Mouse (Mus musculus): Measurements from ENCODE around the gene Phb2. TPM values are rescaled to one million over a fixed set of nuclear protein-coding genes. Genes with fewer than 3 reads are reported as not detected.
A peak's percentile ranks its signal among the peaks of the same experiment; 100 is the strongest.

Phb2 gene
- total and polyA plus RNA-seq, 3 experiments: 325 to 565 (median 432) TPM

DNA sequence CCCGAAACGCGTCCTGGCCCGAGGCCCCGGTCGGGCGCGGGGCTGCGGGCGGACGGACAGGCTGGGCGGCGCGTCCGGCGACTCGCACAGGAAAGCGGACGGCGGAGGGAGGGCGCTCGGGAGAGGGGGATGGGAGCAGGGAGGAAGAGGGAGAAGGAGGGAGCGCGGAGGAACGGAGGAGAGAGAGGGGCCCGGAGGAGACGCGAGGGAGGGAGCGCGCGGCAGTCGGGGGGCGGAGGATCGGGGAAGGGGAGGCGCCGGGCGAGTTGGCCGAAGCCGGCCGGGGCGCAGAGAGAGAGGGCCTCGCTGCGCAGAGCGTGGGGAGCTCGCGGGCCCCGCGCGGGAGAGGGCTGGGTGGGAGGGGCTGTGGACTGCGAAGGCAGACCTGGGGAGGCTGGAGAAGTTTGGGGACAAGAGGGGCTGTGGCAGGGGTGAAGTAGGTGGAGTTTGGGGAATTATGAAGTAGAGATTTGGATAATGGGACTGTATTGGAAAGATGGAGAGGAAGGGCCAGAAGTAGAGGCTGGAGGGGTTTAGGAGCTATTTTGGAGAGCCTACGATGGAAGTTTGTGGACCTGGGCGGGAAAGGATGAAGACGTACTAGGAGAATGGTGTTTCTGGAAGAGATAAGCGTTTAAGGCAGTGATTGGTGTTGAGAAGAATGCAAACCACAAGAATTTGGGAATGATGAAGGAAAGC lies 44.7 kb downstream of the Phb2 start:
- H3K4me1 ChIP-seq (ENCODE audit: insufficient read depth, low read depth, low read length): peaks cover 38% of the 10 kb centered on the region
- ATAC-seq (ENCODE audit: extremely low read depth, insufficient number of reproducible peaks, low FRiP score, poor library complexity, severe bottlenecking) (peak; percentile 40), DNase-seq (ENCODE audit: low spot score) (peak; percentile 58)
- peak overlapping the region; percentile 74 for H3K4me3 ChIP-seq (ENCODE audit: low read depth, low read length)
- TF ChIP-seq TAL1 (conservative IDR thresholded peaks at IDR 0.05; ENCODE audit: low read depth, low read length) (no peak), POLR2AphosphoS5 (IDR thresholded peaks at IDR 0.05; ENCODE audit: insufficient replicate concordance, low read depth, low read length) (no peak), GATA1 (IDR thresholded peaks at IDR 0.05; ENCODE audit: borderline replicate concordance, low read length) (no peak), CTCF (IDR thresholded peaks at IDR 0.05; ENCODE audit: low read depth, low read length) (no peak), GATA2 (IDR thresholded peaks at IDR 0.05; ENCODE audit: borderline replicate concordance, low read depth, low read length) (no peak)
- no peaks in the 10 kb centered on the region for H3K9me3 ChIP-seq (replicated peaks)
- H3K27me3 ChIP-seq (ENCODE audit: insufficient read depth, low read length): peaks cover 60% of the 10 kb centered on the region
- H3K36me3 ChIP-seq (replicated peaks): no peaks in the 10 kb centered on the region

DNA sequence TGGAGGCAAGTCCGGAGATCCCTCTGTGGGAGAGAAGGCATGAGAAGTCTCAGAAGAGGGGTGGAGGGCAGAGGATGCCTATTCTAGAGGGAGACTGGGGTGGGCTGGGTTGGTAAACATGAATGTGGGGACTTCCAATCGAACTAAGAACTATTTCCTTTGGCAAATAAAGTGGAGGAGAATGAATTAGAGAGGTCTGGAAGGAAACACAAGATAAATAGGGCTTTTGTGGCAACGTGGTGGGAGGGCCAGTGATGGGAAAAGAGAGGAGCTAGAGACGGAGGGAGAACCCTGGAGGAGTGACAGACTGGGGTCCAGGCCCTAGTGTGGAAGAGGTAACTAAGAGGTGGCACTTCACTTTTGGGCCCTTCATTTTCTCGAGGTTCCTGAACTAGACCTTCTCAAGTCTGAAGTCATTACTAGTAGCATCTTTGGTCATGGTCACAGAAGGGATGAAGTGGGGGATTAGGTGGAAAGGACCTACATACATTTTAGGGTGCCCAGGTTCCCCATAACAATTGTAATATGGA lies 45.3 kb downstream of the Phb2 start:
- H3K4me1 ChIP-seq (ENCODE audit: insufficient read depth, low read depth, low read length): peaks cover 38% of the 10 kb centered on the region
- TF ChIP-seq TAL1 (conservative IDR thresholded peaks at IDR 0.05; ENCODE audit: low read depth, low read length): no peak
- no peak for TF ChIP-seq POLR2AphosphoS5 (IDR thresholded peaks at IDR 0.05; ENCODE audit: insufficient replicate concordance, low read depth, low read length)
- no peak for TF ChIP-seq GATA1 (IDR thresholded peaks at IDR 0.05; ENCODE audit: borderline replicate concordance, low read length)
- TF ChIP-seq CTCF (IDR thresholded peaks at IDR 0.05; ENCODE audit: low read depth, low read length): no peak
- TF ChIP-seq GATA2 (IDR thresholded peaks at IDR 0.05; ENCODE audit: borderline replicate concordance, low read depth, low read length): no peak
- H3K27me3 ChIP-seq (ENCODE audit: insufficient read depth, low read length): peaks cover 57% of the 10 kb centered on the region
- DNase-seq (ENCODE audit: low spot score) (no peak), ATAC-seq (ENCODE audit: extremely low read depth, insufficient number of reproducible peaks, low FRiP score, poor library complexity, severe bottlenecking) (no peak)
- H3K9me3 ChIP-seq (replicated peaks): no peaks in the 10 kb centered on the region
- no peak overlapping the region for H3K4me3 ChIP-seq (ENCODE audit: low read depth, low read length)
- no peaks in the 10 kb centered on the region for H3K36me3 ChIP-seq (replicated peaks)

DNA sequence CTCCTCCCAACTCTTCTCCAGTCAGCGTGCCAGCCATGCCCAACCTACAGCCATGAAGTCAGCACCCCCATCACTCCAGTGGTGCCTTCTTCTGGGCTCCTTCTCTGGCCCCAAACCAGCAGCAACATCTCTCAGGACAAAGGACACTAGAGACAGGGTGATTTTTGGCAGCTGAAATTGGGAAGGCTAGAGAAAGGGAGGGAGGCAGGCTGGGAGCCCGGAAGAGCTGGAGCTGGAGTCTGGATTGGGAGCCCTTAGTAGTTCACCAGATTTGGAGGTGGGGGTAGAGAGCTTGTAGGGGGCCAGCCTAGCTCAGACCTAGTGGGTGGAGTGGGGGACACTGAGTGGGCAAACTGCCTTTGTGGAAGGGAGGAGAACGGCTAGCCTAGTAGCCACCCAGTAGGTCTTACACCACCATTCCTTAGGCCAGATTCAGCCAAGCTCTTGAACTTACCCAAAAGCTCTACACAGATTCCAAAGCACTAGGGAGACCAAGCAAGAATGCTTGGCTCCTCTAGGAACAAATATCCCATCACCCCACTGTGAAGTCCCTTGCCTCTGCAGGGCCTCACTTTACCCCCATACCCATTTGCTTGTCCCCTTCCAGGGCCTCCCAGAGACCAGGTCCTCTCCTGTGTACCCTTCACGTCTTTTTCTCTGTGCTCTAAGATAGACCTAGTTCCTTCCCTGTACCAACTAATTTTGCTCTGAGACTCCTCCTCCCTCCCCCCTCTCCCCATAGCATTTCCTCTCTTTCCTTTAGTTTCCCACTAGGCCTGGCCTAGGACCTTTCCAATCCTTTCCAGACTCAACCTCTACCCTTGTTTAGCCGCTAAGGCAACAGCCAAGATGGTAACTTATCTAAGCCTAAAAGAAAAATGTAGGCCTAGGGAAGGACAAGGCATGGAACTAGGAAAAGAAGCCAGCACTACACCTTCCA lies 46.0 kb downstream of the Phb2 start:
- Histone ChIP-seq H3K27me3 (ENCODE audit: insufficient read depth, low read length) (peaks cover 64% of the 10 kb centered on the region), H3K9me3 (replicated peaks) (no peaks in the 10 kb centered on the region), H3K4me3 (ENCODE audit: low read depth, low read length) (no peak overlapping the region), H3K4me1 (ENCODE audit: insufficient read depth, low read depth, low read length) (peaks cover 38% of the 10 kb centered on the region), H3K36me3 (replicated peaks) (no peaks in the 10 kb centered on the region)
- TF ChIP-seq TAL1 (conservative IDR thresholded peaks at IDR 0.05; ENCODE audit: low read depth, low read length): no peak
- DNase-seq (ENCODE audit: low spot score) (no peak), ATAC-seq (ENCODE audit: extremely low read depth, insufficient number of reproducible peaks, low FRiP score, poor library complexity, severe bottlenecking) (no peak)

DNA sequence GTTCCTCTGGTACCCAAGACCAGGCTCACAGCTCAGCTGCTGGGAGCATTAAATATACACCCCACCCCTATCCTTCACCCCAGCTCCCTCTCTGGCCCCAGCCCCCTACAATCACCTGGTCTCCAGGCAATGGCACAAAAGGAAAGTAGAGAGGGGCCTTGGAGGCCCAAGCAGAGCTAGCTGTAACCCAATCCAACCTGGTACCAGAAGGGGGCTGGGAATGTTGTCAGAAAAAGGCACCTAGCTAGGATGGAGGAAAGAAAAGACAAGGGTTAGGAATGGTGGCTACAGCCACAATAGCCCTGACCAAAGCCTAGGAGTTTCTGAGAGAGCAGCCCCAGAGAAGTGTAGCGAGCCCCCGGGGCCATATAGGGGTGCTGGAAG lies 46.7 kb downstream of the Phb2 start:
- Histone ChIP-seq H3K27me3 (ENCODE audit: insufficient read depth, low read length) (peaks cover 66% of the 10 kb centered on the region), H3K4me1 (ENCODE audit: insufficient read depth, low read depth, low read length) (peaks cover 38% of the 10 kb centered on the region), H3K9me3 (replicated peaks) (no peaks in the 10 kb centered on the region), H3K4me3 (ENCODE audit: low read depth, low read length) (no peak overlapping the region; the same call in 1 of the 2 replicates), H3K36me3 (replicated peaks) (no peaks in the 10 kb centered on the region)
- TF ChIP-seq POLR2AphosphoS5 (IDR thresholded peaks at IDR 0.05; ENCODE audit: insufficient replicate concordance, low read depth, low read length) (no peak), GATA1 (IDR thresholded peaks at IDR 0.05; ENCODE audit: borderline replicate concordance, low read length) (no peak), TAL1 (conservative IDR thresholded peaks at IDR 0.05; ENCODE audit: low read depth, low read length) (no peak), GATA2 (IDR thresholded peaks at IDR 0.05; ENCODE audit: borderline replicate concordance, low read depth, low read length) (no peak), CTCF (IDR thresholded peaks at IDR 0.05; ENCODE audit: low read depth, low read length) (no peak)
- DNase-seq (ENCODE audit: low spot score) (no peak), ATAC-seq (ENCODE audit: extremely low read depth, insufficient number of reproducible peaks, low FRiP score, poor library complexity, severe bottlenecking) (no peak)

DNA sequence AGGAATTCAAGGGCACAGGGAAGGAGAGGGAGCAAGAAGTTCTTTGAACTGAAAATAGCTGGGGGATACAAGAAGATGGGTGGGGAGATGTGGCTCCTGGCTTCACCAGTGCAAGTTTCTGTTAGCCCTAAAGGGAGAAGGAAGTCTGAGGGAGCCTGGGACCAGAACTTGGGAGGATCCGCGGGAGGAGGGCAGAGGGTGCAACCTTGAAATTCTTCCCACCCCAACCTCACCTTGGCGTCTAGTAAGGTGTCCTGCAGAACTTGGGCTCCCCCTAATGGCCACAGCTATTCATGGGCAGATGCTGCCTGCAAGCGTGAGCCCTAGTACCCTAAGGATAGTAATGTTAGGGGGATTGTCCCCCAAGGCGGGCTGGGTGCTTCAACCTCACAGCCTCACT lies 47.1 kb downstream of the Phb2 start:
- peak; percentile 50; the same call in 1 of the 2 replicates for ATAC-seq (ENCODE audit: extremely low read depth, insufficient number of reproducible peaks, low FRiP score, poor library complexity, severe bottlenecking)
- H3K4me1 ChIP-seq (ENCODE audit: insufficient read depth, low read depth, low read length): peaks cover 38% of the 10 kb centered on the region
- no peak overlapping the region; the same call in 1 of the 2 replicates for H3K4me3 ChIP-seq (ENCODE audit: low read depth, low read length)

DNA sequence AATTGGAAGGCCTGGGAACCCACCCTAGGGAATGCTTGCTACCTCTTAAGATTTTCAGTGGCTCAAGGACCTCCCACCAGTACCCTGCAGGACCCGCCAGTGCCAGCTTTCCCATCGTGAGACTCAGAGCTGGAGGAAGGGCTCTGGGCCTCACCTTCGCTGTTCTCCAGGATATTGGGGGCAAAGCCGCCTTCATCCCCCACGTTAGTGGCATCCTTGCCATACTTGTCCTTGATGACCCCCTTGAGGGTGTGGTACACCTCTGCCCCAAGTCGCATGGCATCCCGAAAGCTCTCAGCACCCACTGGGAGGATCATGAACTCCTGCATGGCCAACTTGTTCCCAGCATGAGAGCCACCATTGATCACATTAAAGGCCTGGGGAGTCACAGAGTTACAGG lies 53.8 kb downstream of the Phb2 start:
- peaks cover 80% of the 10 kb centered on the region for H3K27me3 ChIP-seq (ENCODE audit: insufficient read depth, low read length)
- no peak for TF ChIP-seq TAL1 (conservative IDR thresholded peaks at IDR 0.05; ENCODE audit: low read depth, low read length)
- no peak overlapping the region for H3K4me3 ChIP-seq (ENCODE audit: low read depth, low read length)
- H3K36me3 ChIP-seq (replicated peaks): no peaks in the 10 kb centered on the region
- DNase-seq (ENCODE audit: low spot score) (no peak), ATAC-seq (ENCODE audit: extremely low read depth, insufficient number of reproducible peaks, low FRiP score, poor library complexity, severe bottlenecking) (no peak)
- no peaks in the 10 kb centered on the region for H3K9me3 ChIP-seq (replicated peaks)
- H3K4me1 ChIP-seq (ENCODE audit: insufficient read depth, low read depth, low read length): peaks cover 32% of the 10 kb centered on the region

More for the DNA sequence above, 47.1 kb downstream of the Phb2 start:
- Histone ChIP-seq H3K9me3 (replicated peaks) (no peaks in the 10 kb centered on the region), H3K36me3 (replicated peaks) (no peaks in the 10 kb centered on the region), H3K27me3 (ENCODE audit: insufficient read depth, low read length) (peaks cover 69% of the 10 kb centered on the region)
- TF ChIP-seq CTCF (IDR thresholded peaks at IDR 0.05; ENCODE audit: low read depth, low read length): peak; percentile 98
- no peak for TF ChIP-seq GATA1 (IDR thresholded peaks at IDR 0.05; ENCODE audit: borderline replicate concordance, low read length)
- no peak for TF ChIP-seq POLR2AphosphoS5 (IDR thresholded peaks at IDR 0.05; ENCODE audit: insufficient replicate concordance, low read depth, low read length)
- no peak for TF ChIP-seq GATA2 (IDR thresholded peaks at IDR 0.05; ENCODE audit: borderline replicate concordance, low read depth, low read length)
- TF ChIP-seq TAL1 (conservative IDR thresholded peaks at IDR 0.05; ENCODE audit: low read depth, low read length): no peak
- peak; percentile 75 for DNase-seq (ENCODE audit: low spot score)

Other genes starting within 250 kb of the Phb2 start
Only the 20 nearest of the 25 such genes appear.
- not detected in 2 replicates for gene C1s1, start 170.0 kb upstream of the Phb2 start, total RNA-seq (2014; fragmentation: Nextera tagmentation)
- gene C1s1, start 170.0 kb upstream of the Phb2 start, total RNA-seq (2017): 0.05 TPM in 1 of 2 replicates, not detected in the other
- gene C1s1, start 170.0 kb upstream of the Phb2 start, polyA plus RNA-seq (2012): not detected in 2 replicates
- not detected in 2 replicates for gene C1rb, start 142.0 kb upstream of the Phb2 start, total RNA-seq (2014; fragmentation: Nextera tagmentation)
- 0.11 TPM in 1 of 2 replicates, not detected in the other for gene C1rb, start 142.0 kb upstream of the Phb2 start, total RNA-seq (2017)
- not detected in 2 replicates for gene C1rb, start 142.0 kb upstream of the Phb2 start, polyA plus RNA-seq (2012)
- not detected in 2 replicates for gene C1s2, start 76.3 kb upstream of the Phb2 start, total RNA-seq (2014; fragmentation: Nextera tagmentation)
- 0.05 and 0.12 TPM in 2 replicates for gene C1s2, start 76.3 kb upstream of the Phb2 start, total RNA-seq (2017)
- gene C1s2, start 76.3 kb upstream of the Phb2 start, polyA plus RNA-seq (2012): not detected in 2 replicates
- gene Lpcat3, start 49.3 kb upstream of the Phb2 start, total RNA-seq (2014; fragmentation: Nextera tagmentation): 108 and 198 TPM in 2 replicates
- 95.7 and 101 TPM in 2 replicates for gene Lpcat3, start 49.3 kb upstream of the Phb2 start, total RNA-seq (2017)
- gene Lpcat3, start 49.3 kb upstream of the Phb2 start, polyA plus RNA-seq (2012): 123 and 147 TPM in 2 replicates
- gene Emg1, start 158 bp upstream of the Phb2 start, total RNA-seq (2014; fragmentation: Nextera tagmentation): 117 and 120 TPM in 2 replicates
- 228 and 262 TPM in 2 replicates for gene Emg1, start 158 bp upstream of the Phb2 start, total RNA-seq (2017)
- 254 and 287 TPM in 2 replicates for gene Emg1, start 158 bp upstream of the Phb2 start, polyA plus RNA-seq (2012)
- 66.2 and 72.6 TPM in 2 replicates for gene Ptpn6, start 26.4 kb downstream of the Phb2 start, total RNA-seq (2014; fragmentation: Nextera tagmentation)
- gene Ptpn6, start 26.4 kb downstream of the Phb2 start, total RNA-seq (2017): 309 and 356 TPM in 2 replicates
- gene Ptpn6, start 26.4 kb downstream of the Phb2 start, polyA plus RNA-seq (2012): 54.9 and 129 TPM in 2 replicates
- gene Grcc10, start 29.0 kb downstream of the Phb2 start, total RNA-seq (2014; fragmentation: Nextera tagmentation): 61.7 and 62.9 TPM in 2 replicates
- gene Grcc10, start 29.0 kb downstream of the Phb2 start, total RNA-seq (2017): 130 and 176 TPM in 2 replicates
- gene Grcc10, start 29.0 kb downstream of the Phb2 start, polyA plus RNA-seq (2012): 26.1 and 38.8 TPM in 2 replicates
- not detected in 2 replicates for gene Gm45234, start 43.7 kb downstream of the Phb2 start, total RNA-seq (2014; fragmentation: Nextera tagmentation)
- gene Gm45234, start 43.7 kb downstream of the Phb2 start, total RNA-seq (2017): not detected in 2 replicates
- gene Gm45234, start 43.7 kb downstream of the Phb2 start, polyA plus RNA-seq (2012): not detected in 2 replicates
- 58.7 and 85.6 TPM in 2 replicates for gene Atn1, start 44.2 kb downstream of the Phb2 start, total RNA-seq (2014; fragmentation: Nextera tagmentation)
- 1.9 and 3.0 TPM in 2 replicates for gene Atn1, start 44.2 kb downstream of the Phb2 start, total RNA-seq (2017)
- gene Atn1, start 44.2 kb downstream of the Phb2 start, polyA plus RNA-seq (2012): 55.3 and 58.8 TPM in 2 replicates
- gene Eno2, start 57.3 kb downstream of the Phb2 start, total RNA-seq (2014; fragmentation: Nextera tagmentation): 1.1 and 3.2 TPM in 2 replicates
- 3.4 and 3.6 TPM in 2 replicates for gene Eno2, start 57.3 kb downstream of the Phb2 start, total RNA-seq (2017)
- 0.13 and 0.29 TPM in 2 replicates for gene Eno2, start 57.3 kb downstream of the Phb2 start, polyA plus RNA-seq (2012)
- not detected in 2 replicates for gene Lrrc23, start 67.4 kb downstream of the Phb2 start, total RNA-seq (2014; fragmentation: Nextera tagmentation)
- gene Lrrc23, start 67.4 kb downstream of the Phb2 start, total RNA-seq (2017): 0.11 TPM in 1 of 2 replicates, not detected in the other
- gene Lrrc23, start 67.4 kb downstream of the Phb2 start, polyA plus RNA-seq (2012): not detected in 2 replicates
- gene Spsb2, start 96.3 kb downstream of the Phb2 start, total RNA-seq (2014; fragmentation: Nextera tagmentation): 1.9 TPM in 2 replicates
- 6.9 and 9.4 TPM in 2 replicates for gene Spsb2, start 96.3 kb downstream of the Phb2 start, total RNA-seq (2017)
- gene Spsb2, start 96.3 kb downstream of the Phb2 start, polyA plus RNA-seq (2012): 10.1 and 10.9 TPM in 2 replicates
- 601 and 619 TPM in 2 replicates for gene Tpi1, start 102.0 kb downstream of the Phb2 start, total RNA-seq (2014; fragmentation: Nextera tagmentation)
- gene Tpi1, start 102.0 kb downstream of the Phb2 start, total RNA-seq (2017): 903 and 1,035 TPM in 2 replicates
- gene Tpi1, start 102.0 kb downstream of the Phb2 start, polyA plus RNA-seq (2012): 520 and 701 TPM in 2 replicates
- 34.6 and 45.9 TPM in 2 replicates for gene Usp5, start 117.1 kb downstream of the Phb2 start, total RNA-seq (2014; fragmentation: Nextera tagmentation)
- gene Usp5, start 117.1 kb downstream of the Phb2 start, total RNA-seq (2017): 67.0 and 76.8 TPM in 2 replicates
- gene Usp5, start 117.1 kb downstream of the Phb2 start, polyA plus RNA-seq (2012): 53.0 and 68.2 TPM in 2 replicates
- gene Cdca3, start 117.2 kb downstream of the Phb2 start, total RNA-seq (2014; fragmentation: Nextera tagmentation): 109 and 112 TPM in 2 replicates
- 137 and 150 TPM in 2 replicates for gene Cdca3, start 117.2 kb downstream of the Phb2 start, total RNA-seq (2017)
- 50.9 and 67.2 TPM in 2 replicates for gene Cdca3, start 117.2 kb downstream of the Phb2 start, polyA plus RNA-seq (2012)
- gene Gnb3, start 127.9 kb downstream of the Phb2 start, total RNA-seq (2014; fragmentation: Nextera tagmentation): 1.1 TPM in 1 of 2 replicates, not detected in the other
- gene Gnb3, start 127.9 kb downstream of the Phb2 start, total RNA-seq (2017): not detected in 2 replicates
- not detected in 2 replicates for gene Gnb3, start 127.9 kb downstream of the Phb2 start, polyA plus RNA-seq (2012)
- not detected in 2 replicates for gene P3h3, start 145.4 kb downstream of the Phb2 start, total RNA-seq (2014; fragmentation: Nextera tagmentation)
- 0.23 TPM in 1 of 2 replicates, not detected in the other for gene P3h3, start 145.4 kb downstream of the Phb2 start, total RNA-seq (2017)
- gene P3h3, start 145.4 kb downstream of the Phb2 start, polyA plus RNA-seq (2012): not detected in 2 replicates
- not detected in 2 replicates for gene Gpr162, start 151.6 kb downstream of the Phb2 start, total RNA-seq (2014; fragmentation: Nextera tagmentation)
- 0.22 and 0.41 TPM in 2 replicates for gene Gpr162, start 151.6 kb downstream of the Phb2 start, total RNA-seq (2017)
- gene Gpr162, start 151.6 kb downstream of the Phb2 start, polyA plus RNA-seq (2012): not detected in 2 replicates
- gene Cd4, start 175.9 kb downstream of the Phb2 start, total RNA-seq (2014; fragmentation: Nextera tagmentation): not detected in 2 replicates
- gene Cd4, start 175.9 kb downstream of the Phb2 start, total RNA-seq (2017): 0.33 and 1.7 TPM in 2 replicates
- gene Cd4, start 175.9 kb downstream of the Phb2 start, polyA plus RNA-seq (2012): not detected in 2 replicates
- gene Lag3, start 199.4 kb downstream of the Phb2 start, total RNA-seq (2014; fragmentation: Nextera tagmentation): 0.68 TPM in 1 of 2 replicates, not detected in the other
- 0.12 TPM in 1 of 2 replicates, not detected in the other for gene Lag3, start 199.4 kb downstream of the Phb2 start, total RNA-seq (2017)
- not detected in 2 replicates for gene Lag3, start 199.4 kb downstream of the Phb2 start, polyA plus RNA-seq (2012)